Mouse (Mus musculus): Measurements from ENCODE around the gene Cfap44. TPM values are rescaled to one million over a fixed set of nuclear protein-coding genes. Genes with fewer than 3 reads are reported as not detected.
A peak's percentile ranks its signal among the peaks of the same experiment; 100 is the strongest.

Cfap44 gene
- polyA plus RNA-seq, 1 experiment from 2014 or later = 2.4 TPM

DNA sequence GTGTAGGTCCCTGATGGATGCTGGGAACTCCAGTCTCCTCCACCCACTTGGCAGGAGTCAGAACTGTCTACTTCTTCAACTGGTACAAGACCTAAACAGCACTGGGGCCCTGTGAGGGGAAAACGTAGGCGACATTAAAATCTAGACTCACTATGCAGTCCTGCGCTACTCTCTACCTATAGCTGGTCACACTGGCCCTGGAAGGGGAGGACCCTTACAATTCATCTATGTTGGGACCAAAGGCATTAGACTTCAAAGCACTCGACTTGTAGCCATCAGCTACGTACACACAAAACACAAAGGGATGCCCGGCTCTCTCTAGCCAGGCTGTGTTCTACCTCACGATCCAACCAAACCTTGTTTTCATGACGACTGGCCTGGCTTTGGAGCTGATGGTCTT, 91.1 kb downstream of the Cfap44 start:
- H3K27ac ChIP-seq = peak overlapping the region; percentile 53
- ATAC-seq (ENCODE audit: low FRiP score) = no peak
- H3K9me3 ChIP-seq = no peaks in the 10 kb centered on the region
- peaks cover 63% of the 10 kb centered on the region for H3K36me3 ChIP-seq (replicated peaks)
- no peak overlapping the region for H3K9ac ChIP-seq
- H3K4me3 ChIP-seq (replicated peaks) = no peak overlapping the region
- H3K4me2 ChIP-seq = no peak overlapping the region
- 72% methylated on average over 8 of the region's 8 CpGs for WGBS
- H3K27me3 ChIP-seq = peaks cover 3% of the 10 kb centered on the region
- peaks cover 27% of the 10 kb centered on the region for H3K4me1 ChIP-seq

DNA sequence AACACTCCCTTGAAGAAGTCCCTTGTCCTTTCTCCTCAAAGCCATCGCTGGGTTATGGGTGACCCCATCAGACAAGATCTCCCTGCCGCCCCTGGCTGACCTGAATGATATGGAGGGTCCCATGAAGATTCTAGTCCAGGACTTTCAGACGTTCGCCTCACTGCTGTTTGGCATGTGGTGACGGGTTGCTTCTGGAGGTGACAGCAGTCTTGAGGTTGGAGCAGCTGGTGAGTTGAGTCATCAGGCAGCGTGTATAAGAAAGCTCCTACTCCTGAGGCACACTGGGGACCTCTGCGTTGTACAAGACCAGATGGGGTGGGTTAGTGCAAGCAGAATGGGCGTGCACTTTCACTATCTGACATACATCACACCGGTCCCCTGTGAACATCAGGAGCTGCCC, 92.0 kb downstream of the Cfap44 start:
- 90% methylated on average over 9 of the region's 9 CpGs for WGBS
- H3K27ac ChIP-seq = peak overlapping the region; percentile 53; the same call in 1 of the 2 replicates
- no peaks in the 10 kb centered on the region for H3K9me3 ChIP-seq
- H3K4me2 ChIP-seq = no peak overlapping the region
- H3K36me3 ChIP-seq (replicated peaks) = peaks cover 72% of the 10 kb centered on the region
- H3K27me3 ChIP-seq = peaks cover 3% of the 10 kb centered on the region
- no peak for ATAC-seq (ENCODE audit: low FRiP score)
- H3K4me3 ChIP-seq (replicated peaks) = no peak overlapping the region
- no peak overlapping the region for H3K9ac ChIP-seq
- H3K4me1 ChIP-seq = peaks cover 27% of the 10 kb centered on the region

DNA sequence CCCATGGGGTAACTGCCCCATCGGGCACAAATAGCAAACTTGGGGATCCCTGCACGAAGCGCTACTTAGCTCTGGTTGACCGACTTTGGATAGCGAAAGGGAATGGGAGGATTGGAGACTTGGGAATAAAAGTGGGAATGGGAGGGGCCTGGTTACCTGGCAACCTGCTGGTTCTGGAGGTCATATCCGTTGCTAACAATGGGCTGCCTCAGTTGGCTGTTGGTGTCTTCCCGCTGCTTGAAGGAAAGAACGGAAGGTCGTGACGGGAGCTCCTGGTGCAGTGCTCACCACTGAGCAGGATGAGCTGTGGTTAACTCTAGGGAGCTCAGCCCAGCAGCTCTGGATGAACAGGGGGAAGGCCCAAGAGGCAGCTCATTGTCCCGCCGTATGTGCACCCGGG, 92.6 kb downstream of the Cfap44 start:
- no peak overlapping the region for H3K4me2 ChIP-seq
- ATAC-seq (ENCODE audit: low FRiP score) = no peak
- 81% methylated on average over 13 of the region's 13 CpGs for WGBS
- H3K27ac ChIP-seq = peak overlapping the region; percentile 53
- 0 out of 2 replicates have a peak overlapping the region, but pooled peaks have one; percentile 29 for H3K9ac ChIP-seq
- H3K27me3 ChIP-seq = peaks cover 3% of the 10 kb centered on the region
- H3K4me1 ChIP-seq = peaks cover 22% of the 10 kb centered on the region
- no peak overlapping the region for H3K4me3 ChIP-seq (replicated peaks)
- H3K36me3 ChIP-seq (replicated peaks) = peaks cover 78% of the 10 kb centered on the region
- no peaks in the 10 kb centered on the region for H3K9me3 ChIP-seq

DNA sequence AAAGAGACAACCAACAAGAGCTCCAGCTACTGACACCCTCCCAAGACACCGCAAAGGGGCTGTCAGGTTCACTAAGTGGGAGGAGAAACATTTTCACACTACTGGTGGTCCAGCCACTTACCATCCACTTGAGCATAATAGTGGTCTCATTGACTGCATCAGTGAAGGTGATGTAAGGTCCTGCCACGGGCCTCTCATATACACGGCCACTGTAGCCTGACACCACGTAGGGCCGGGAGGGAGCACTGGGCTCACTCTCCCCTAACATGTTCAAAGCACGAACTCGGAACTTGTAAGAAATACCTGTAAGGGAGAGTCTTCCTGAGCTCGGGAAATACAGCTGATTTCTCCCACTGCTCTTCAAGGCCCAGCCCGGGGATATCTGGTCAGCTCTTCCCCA, 96.5 kb downstream of the Cfap44 start:
- 90% methylated on average over 9 of the region's 9 CpGs for WGBS
- ATAC-seq (ENCODE audit: low FRiP score) = no peak
- peaks cover 78% of the 10 kb centered on the region for H3K36me3 ChIP-seq (replicated peaks)

DNA sequence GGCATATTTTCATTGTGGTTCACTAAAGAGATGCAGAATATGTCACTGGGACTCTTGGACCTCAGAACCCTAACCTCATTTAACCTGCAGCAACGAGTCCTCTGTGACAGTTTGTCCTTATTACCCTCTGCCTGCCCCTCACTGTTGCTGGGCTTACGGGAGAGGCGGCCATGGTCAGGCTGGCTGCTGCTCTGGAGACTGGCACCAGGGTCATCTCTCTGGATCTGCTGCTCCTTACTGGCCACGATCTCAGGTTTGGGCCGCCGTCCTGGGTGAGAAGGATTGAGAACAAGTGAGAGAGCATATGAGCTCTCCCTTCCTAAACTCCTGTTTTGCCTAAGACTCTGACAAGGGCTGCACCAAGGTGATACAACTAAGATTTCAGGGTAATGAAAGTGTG, 97.6 kb downstream of the Cfap44 start:
- Histone ChIP-seq H3K4me2 (no peak overlapping the region), H3K9me3 (no peaks in the 10 kb centered on the region), H3K4me3 (replicated peaks) (no peak overlapping the region), H3K36me3 (replicated peaks) (peaks cover 78% of the 10 kb centered on the region), H3K27ac (no peak overlapping the region), H3K9ac (no peak overlapping the region), H3K4me1 (peaks cover 36% of the 10 kb centered on the region), H3K27me3 (no peaks in the 10 kb centered on the region)
- no peak for ATAC-seq (ENCODE audit: low FRiP score)
- WGBS = 92% methylated on average over 6 of the region's 6 CpGs

More for the DNA sequence above, 96.5 kb downstream of the Cfap44 start:
- peaks cover 45% of the 10 kb centered on the region for H3K4me1 ChIP-seq
- no peaks in the 10 kb centered on the region for H3K9me3 ChIP-seq
- no peaks in the 10 kb centered on the region for H3K27me3 ChIP-seq
- H3K27ac ChIP-seq = no peak overlapping the region
- H3K9ac ChIP-seq = no peak overlapping the region
- H3K4me2 ChIP-seq = no peak overlapping the region
- no peak overlapping the region for H3K4me3 ChIP-seq (replicated peaks)

DNA sequence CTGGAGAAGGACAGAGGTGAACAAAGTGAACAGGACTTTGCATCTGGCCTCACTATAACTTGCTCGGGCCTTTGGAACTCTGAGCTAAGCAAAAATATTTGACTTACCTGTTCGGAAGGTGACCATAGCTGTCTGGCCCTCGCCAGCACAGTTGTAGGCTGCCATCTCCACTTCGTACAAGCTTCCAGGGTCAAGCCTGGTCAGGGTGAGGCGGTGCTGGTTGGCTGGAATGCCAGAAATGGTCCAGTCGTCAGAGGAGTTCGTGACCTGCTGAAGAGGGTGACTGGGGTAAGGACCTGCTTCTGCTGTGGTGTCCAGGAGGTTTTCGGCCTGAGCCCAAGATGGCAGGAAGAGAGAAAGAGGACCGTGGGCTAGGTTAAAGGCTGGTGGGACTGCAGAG, 98.1 kb downstream of the Cfap44 start:
- Histone ChIP-seq H3K4me3 (replicated peaks) (no peak overlapping the region), H3K4me2 (no peak overlapping the region), H3K9ac (no peak overlapping the region), H3K36me3 (replicated peaks) (peaks cover 78% of the 10 kb centered on the region), H3K9me3 (no peaks in the 10 kb centered on the region), H3K27ac (peak overlapping the region; percentile 84), H3K4me1 (peaks cover 30% of the 10 kb centered on the region), H3K27me3 (no peaks in the 10 kb centered on the region)
- ATAC-seq (ENCODE audit: low FRiP score) = no peak
- 94% methylated on average over 9 of the region's 9 CpGs for WGBS

DNA sequence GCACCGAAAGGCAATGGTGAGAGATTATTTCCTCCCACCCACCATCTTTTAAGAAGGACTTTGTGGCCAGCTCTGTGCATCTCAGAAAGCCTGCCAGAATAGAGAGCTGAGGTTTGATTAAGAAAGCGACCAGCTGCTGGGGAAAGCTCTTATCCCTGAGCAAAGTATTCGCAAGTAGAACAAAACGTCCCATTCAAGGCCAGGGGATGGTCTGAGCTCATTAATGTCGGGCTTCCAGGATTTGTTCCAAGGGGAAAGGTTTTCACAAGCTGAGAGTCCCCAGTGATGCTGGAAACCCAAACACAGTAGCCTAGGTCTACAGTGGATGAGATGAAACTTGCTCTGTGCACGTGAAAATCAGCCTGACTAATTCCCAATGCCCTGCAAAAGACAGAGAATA, 99.3 kb downstream of the Cfap44 start:
- H3K27me3 ChIP-seq = no peaks in the 10 kb centered on the region
- peaks cover 28% of the 10 kb centered on the region for H3K4me1 ChIP-seq
- no peaks in the 10 kb centered on the region for H3K9me3 ChIP-seq
- H3K4me3 ChIP-seq (replicated peaks) = no peak overlapping the region
- H3K27ac ChIP-seq = peak overlapping the region; percentile 84
- H3K36me3 ChIP-seq (replicated peaks) = peaks cover 78% of the 10 kb centered on the region
- no peak overlapping the region for H3K4me2 ChIP-seq
- no peak overlapping the region for H3K9ac ChIP-seq
- 9% methylated on average over 6 of the region's 6 CpGs for WGBS
- peak; percentile 59; the same call in 1 of the 2 replicates for ATAC-seq (ENCODE audit: low FRiP score)

DNA sequence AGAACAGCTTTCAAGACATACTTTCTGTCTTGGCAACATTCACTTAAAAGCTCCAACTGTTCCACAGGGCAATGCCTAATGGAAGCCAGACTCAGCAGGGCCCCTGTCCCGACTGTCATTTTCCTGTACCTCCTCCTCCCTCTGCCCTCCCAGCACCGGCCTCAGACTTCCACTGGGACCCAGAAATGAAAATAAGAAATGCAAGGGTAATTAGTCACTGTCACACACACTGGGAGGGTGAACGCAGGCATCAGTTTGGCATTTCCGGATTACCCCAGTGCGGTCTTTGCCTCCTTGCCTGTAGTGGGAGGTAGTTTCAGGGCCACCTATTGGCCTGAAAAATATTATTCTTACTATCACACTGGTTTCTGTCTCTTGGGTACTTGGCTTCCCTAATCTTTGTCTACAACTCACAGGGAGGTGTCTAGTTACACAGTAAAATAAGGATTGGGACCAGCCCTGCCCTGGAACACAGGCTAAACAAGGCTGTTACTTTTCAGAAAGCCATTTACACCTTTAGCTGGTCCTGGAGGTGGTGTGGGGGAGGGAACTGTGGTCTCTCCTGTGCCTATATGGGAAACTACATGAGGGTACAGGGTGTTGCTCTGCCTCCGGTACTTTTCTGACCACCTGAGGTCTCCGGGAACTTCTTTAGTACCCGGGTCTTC, 100.0 kb downstream of the Cfap44 start:
- no peaks in the 10 kb centered on the region for H3K9me3 ChIP-seq
- no peak overlapping the region for H3K9ac ChIP-seq
- WGBS = 39% methylated on average over 8 of the region's 8 CpGs
- H3K27me3 ChIP-seq = no peaks in the 10 kb centered on the region
- 0 out of 2 replicates have a peak, but pooled peaks have one; percentile 57 for ATAC-seq (ENCODE audit: low FRiP score)
- peaks cover 78% of the 10 kb centered on the region for H3K36me3 ChIP-seq (replicated peaks)
- peaks cover 28% of the 10 kb centered on the region for H3K4me1 ChIP-seq
- peak overlapping the region; percentile 84 for H3K27ac ChIP-seq
- H3K4me2 ChIP-seq = no peak overlapping the region
- H3K4me3 ChIP-seq (replicated peaks) = no peak overlapping the region

DNA sequence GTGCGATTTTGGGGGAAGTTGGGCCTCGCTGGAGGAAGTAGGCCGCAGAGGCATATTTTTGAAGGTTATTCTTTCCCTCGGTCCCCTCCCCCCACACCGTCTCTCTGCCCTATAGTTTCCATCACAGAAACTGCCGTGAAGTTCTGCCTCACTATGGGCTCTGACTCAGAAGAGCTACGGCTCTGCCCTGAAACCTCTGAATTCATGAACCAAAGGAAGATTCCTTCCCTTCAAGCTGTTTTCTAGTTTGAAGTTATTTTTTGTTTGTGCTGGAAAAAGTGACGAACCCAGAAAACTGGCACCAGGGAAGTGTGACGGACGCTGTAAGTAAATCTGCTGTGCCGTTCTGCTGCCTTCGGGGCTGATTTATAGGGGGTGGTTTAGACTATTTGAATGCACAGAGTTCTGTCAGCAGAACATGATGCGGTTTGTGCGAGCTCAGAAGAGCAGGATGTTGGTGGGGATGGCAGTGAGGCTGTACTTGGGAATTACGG, 102.4 kb downstream of the Cfap44 start:
- Histone ChIP-seq H3K27ac (0 out of 2 replicates have a peak overlapping the region, but pooled peaks have one; percentile 13), H3K9ac (no peak overlapping the region), H3K4me3 (replicated peaks) (no peak overlapping the region), H3K36me3 (replicated peaks) (peaks cover 78% of the 10 kb centered on the region), H3K9me3 (no peaks in the 10 kb centered on the region), H3K4me2 (no peak overlapping the region), H3K27me3 (no peaks in the 10 kb centered on the region), H3K4me1 (peaks cover 28% of the 10 kb centered on the region)
- ATAC-seq (ENCODE audit: low FRiP score) = no peak
- 83% methylated on average over 15 of the region's 15 CpGs for WGBS

DNA sequence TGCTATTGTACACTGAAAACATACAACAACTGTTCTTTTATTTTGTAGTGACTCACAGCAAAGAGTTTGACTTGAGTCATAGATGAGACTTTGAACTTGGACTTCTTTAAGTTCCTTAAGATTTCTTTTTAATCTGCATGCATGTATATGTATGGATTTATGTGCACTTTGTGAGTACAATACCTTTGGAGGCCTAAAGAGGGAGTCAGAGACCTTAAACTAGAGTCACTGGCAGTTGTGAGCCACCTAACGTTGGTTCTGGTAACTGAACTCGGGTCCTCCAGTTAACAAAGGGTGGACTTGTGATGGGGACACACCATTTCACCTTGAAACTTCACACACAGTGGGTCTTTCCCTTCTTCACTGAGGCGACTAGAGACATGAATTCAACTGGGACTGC, 103.9 kb downstream of the Cfap44 start:
- Histone ChIP-seq H3K9me3 (no peaks in the 10 kb centered on the region), H3K9ac (no peak overlapping the region), H3K27me3 (no peaks in the 10 kb centered on the region), H3K4me2 (no peak overlapping the region), H3K4me1 (peaks cover 27% of the 10 kb centered on the region), H3K4me3 (replicated peaks) (no peak overlapping the region), H3K36me3 (replicated peaks) (peaks cover 81% of the 10 kb centered on the region), H3K27ac (no peak overlapping the region)
- no peak for ATAC-seq (ENCODE audit: low FRiP score)
- WGBS = 83% methylated on average over 3 of the region's 3 CpGs

DNA sequence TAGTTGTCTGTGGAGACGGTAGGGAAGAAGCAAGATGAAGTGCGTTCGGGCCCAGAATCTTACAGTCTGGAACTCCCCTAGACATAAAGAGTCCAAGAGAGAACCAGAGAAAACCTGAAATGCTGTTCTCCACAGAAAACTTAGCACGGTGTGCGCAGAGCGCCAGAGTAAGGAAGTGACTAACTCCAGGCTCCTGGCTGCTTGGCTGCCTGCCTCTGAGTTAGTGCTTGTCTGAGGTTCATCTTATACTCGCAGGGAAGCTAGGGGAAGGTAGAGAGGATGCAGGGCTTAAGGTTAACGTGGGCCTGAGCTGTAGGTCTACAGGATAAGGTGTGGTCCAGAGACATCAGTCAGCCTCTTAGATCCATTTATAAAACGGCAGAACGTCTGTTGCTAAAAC, 107.2 kb downstream of the Cfap44 start:
- no peak overlapping the region for H3K9ac ChIP-seq
- no peak overlapping the region for H3K27ac ChIP-seq
- H3K4me2 ChIP-seq = no peak overlapping the region
- no peak for ATAC-seq (ENCODE audit: low FRiP score)
- H3K4me3 ChIP-seq (replicated peaks) = no peak overlapping the region
- no peaks in the 10 kb centered on the region for H3K27me3 ChIP-seq
- 0 out of 2 replicates have a peak, but pooled peaks cover 8% of the 10 kb centered on the region for H3K9me3 ChIP-seq
- H3K36me3 ChIP-seq (replicated peaks) = peaks cover 96% of the 10 kb centered on the region
- H3K4me1 ChIP-seq = peaks cover 6% of the 10 kb centered on the region; the same call in 1 of the 2 replicates
- whole genome bisulfite sequencing = 91% methylated on average over 10 of the region's 10 CpGs

DNA sequence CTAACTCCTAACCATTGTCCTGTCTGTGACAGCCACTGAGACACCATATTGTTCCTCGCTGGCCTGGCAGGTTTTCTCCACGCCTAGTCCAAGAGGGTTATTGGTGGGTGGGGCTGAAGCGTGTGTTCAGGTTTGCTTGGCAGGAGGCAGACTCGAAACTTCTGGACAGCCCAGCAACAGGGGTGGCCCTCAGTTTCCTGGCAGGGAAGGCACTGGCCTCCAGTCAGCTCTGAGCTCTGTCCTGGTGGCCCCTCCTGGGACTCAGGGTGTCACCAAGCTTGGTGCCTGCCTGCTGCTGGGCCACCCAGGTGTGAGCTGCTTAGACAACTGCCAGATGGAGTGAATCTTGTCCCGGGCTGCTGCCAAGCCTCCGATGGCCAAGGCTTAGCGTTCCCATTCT, 107.7 kb downstream of the Cfap44 start:
- no peak overlapping the region for H3K4me3 ChIP-seq (replicated peaks)
- peaks cover 11% of the 10 kb centered on the region for H3K4me1 ChIP-seq
- 88% methylated on average over 7 of the region's 7 CpGs for WGBS
- ATAC-seq (ENCODE audit: low FRiP score) = no peak
- H3K4me2 ChIP-seq = no peak overlapping the region
- H3K27ac ChIP-seq = no peak overlapping the region
- H3K36me3 ChIP-seq (replicated peaks) = peaks cover 96% of the 10 kb centered on the region
- H3K9me3 ChIP-seq = 0 out of 2 replicates have a peak, but pooled peaks cover 8% of the 10 kb centered on the region
- no peaks in the 10 kb centered on the region for H3K27me3 ChIP-seq
- H3K9ac ChIP-seq = no peak overlapping the region

Measured in forebrain, embryonic 12.5 days (tissue).